Mouse (Mus musculus): ENCODE data around the gene Tnni3k.
"Not testable (repeated sequence)": the region's sequence is repeated elsewhere in the genome, so short reads cannot be mapped to it uniquely, and the experiment has no call there.

Tnni3k gene

GRCm38 (mm10) chr3:154824713-154825112, 230.5 kb downstream of the Tnni3k start:
- no peak for DNase-seq

GRCm38 (mm10) chr3:154819684-154820083, 235.5 kb downstream of the Tnni3k start:
- DNase-seq, result not testable (repeated sequence)

GRCm38 (mm10) chr3:154817732-154818131, 237.5 kb downstream of the Tnni3k start:
- DNase-seq, result peak; percentile 71 to 82

- no peak for DNase-seq
These were observed 238.2 kb downstream of the Tnni3k start for GRCm38 (mm10) chr3:154816801-154817625.

DNA sequence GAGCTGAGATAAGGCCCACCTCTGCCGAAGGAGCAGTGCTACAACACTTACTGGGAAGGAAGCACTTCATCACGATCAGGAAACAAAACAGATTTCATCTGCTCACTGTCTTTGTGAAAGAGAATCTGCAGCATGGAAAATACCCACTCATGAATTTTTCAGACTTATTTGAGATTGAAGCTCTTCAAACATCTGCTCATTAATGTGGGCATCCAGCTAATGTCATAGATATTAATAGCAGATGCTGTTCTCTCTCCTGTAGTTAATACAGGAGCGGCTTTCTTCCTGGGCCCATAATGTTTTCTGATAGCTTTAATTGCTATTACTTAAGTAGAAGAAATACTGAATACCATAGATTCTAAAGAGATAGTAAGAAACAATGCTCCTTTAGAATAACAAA, 239.0 kb downstream of the Tnni3k start:
- DNase-seq, result no peak

DNA sequence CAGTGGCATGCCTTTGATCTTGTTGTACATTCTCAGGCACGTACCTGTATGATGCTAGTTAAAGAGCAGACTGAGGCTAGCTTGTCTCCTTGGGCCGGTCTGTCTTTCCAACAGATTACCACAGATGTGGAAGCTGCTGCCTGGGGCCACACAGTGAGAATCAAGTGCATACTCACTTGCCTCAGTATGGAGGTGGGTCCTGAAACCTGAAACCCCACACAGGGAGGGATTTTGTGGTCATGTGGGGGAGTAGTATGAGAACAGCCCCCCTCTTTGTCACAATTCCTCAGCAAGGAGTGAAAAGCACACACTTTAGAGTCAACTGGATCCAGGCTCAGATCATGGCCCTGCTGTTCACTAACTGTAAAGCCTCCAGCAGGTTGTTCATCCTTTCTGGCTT, 239.6 kb downstream of the Tnni3k start:
- DNase-seq, result no peak

GRCm38 (mm10) chr3:154812893-154813292, 242.3 kb downstream of the Tnni3k start:
- DNase-seq, result no peak

- DNase-seq, result no peak
These were observed 243.4 kb downstream of the Tnni3k start for GRCm38 (mm10) chr3:154811833-154812232.

DNA sequence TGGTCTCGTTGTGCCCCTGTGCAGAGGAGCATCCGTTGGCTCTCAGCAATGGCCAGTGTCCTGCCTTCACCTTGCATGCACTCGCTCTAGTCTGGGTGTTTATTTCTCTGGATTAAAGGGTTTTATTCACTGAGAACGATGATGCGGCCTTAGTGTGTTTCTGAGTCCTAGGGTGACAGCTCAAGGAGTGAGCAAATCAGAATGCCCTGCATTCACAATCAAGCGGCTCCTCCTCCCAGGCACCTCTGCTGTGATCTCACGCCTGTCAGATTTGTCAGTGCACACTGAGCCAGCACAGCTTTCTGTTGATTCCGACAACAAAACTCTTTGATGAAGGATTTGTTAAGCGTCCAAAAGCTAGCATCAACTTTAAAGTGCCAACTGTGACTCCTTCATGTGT, 243.9 kb downstream of the Tnni3k start:
- no peak for DNase-seq

DNA sequence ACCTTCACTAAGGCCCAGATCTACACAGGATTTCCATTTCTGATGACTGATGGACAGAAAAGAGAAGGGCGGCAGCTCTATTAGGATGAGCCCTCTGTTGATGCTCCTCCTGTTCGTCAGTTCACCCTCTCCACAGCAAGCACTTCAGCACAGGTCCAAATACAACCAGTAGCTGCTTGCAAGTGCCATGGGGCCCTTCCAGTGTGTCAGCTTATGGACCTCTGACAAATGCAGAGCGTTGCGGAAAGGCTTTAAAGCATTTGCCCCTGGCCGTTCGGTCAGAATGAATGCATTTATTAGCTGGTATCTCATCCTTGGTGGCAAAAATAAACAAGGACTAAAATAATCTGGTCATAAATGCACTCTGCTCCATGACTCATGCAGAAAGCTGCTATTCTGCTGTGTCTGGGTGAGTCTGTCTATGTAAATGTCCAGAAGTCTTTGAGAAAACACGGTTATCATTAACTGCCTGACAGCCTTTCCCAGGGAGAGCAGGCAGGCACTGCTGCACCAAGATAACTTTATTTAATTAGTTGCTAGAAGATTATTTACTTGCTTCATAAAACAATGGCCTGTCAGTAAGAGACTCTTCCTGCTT, 244.8 kb downstream of the Tnni3k start:
- DNase-seq, result no peak

DNA sequence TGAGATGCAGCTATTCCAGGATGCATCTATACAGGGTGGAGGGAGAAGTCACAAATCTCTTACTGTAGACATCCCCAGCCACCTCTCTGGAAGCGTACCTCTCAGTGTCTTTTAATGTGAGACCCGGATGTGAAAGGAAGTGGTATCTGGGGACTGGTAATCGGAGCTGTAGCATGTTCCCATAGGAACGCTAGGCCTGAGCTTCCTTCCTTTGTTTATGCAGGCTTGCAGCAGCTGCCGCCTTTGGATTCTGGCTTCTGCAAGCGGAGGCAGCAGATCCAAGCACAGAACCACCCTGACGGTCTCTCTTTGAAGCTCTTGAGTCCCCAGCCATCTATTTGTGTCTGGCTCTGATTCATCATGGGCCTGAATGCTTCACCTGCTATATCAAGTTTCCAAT, 248.6 kb downstream of the Tnni3k start:
- DNase-seq, result no peak

GRCm38 (mm10) chr3:154800888-154801429, 254.2 kb downstream of the Tnni3k start:
- DNase-seq, result peak in 1 of 2 experiments; percentile 56

- DNase-seq, result no peak
These were observed 254.8 kb downstream of the Tnni3k start for GRCm38 (mm10) chr3:154800454-154800853.

GRCm38 (mm10) chr3:154798806-154799205, 256.4 kb downstream of the Tnni3k start:
- peak; percentile 42 to 65 for DNase-seq

- DNase-seq, result peak in 1 of 2 experiments; percentile 23
These were observed 261.6 kb downstream of the Tnni3k start for GRCm38 (mm10) chr3:154793571-154793970.

- no peak for DNase-seq
These were observed 267.6 kb downstream of the Tnni3k start for GRCm38 (mm10) chr3:154787611-154788010.

DNA sequence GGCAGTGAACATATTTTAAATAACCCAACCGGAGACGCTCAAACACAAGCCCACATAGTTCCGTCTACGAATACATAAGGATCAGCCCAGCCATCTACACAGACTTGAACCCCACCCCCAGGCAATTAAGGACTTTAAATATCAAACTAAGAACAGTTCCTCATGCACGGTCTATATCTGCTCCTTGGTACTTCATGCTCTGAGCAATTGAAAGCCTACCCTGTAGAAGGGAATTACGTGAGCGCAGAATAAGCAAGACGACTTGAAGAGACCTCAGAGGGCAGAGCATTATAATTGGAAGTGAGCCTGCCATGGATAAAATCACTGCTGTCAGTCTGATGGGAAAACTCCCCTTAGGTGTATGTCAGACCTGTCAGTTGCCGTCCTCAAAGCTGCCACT, 268.9 kb downstream of the Tnni3k start:
- DNase-seq, result no peak

DNA sequence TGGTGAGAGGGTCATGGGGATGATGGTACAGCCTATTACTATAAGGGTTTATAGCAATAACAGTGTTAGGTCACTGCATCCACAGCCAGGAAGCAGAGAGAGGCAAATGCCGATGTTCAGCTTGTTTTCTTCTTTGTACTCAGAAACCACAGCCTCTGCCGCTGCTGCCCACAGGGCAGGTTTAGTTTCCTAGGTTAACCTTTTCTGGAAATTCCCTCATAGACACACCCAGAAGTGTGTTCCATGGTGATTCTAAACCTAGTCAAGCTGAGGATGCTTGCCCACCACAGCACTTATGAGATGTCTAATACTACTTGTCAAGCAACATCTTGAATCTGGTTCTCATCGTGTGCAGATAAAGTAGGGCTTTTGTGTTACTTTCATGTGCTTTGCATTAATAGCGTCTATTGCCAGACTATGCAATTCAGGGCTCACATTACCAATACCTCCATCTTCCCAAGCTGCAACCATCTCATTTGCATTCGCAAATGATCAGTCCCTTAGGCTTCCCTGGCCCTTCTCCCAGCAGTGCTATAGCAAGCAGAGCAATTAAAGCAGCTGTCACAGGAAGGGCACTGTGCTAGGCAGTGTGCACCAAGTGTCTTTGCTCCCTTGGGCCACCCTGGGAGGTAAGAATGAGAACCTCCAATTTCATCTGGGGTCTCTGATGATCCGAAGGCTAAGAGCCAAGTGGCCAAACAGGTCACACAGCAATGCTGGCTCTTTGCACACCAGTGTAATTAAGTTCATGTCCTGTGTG, 276.2 kb downstream of the Tnni3k start:
- no peak for DNase-seq

GRCm38 (mm10) chr3:154771651-154772050, 283.6 kb downstream of the Tnni3k start:
- no peak for DNase-seq

DNA sequence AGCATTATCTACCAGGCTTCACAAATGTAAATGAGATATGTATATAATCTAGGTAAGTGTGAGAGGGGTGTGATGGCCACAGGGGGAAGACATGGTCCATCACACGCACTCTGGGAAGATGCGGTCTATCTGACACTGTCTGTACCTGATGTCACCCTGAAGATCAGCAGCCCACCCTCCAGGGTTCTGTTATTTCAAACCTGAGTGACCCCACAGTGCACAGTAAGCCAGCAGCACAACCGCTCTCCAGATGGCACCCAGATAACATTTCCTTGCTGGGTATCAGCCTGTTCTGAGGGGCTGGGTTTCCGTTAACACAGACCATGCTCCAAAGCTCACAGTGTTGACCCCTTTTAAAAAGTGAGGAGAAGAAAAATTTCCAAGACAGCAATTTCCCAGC, 288.9 kb downstream of the Tnni3k start:
- no peak for DNase-seq

DNA sequence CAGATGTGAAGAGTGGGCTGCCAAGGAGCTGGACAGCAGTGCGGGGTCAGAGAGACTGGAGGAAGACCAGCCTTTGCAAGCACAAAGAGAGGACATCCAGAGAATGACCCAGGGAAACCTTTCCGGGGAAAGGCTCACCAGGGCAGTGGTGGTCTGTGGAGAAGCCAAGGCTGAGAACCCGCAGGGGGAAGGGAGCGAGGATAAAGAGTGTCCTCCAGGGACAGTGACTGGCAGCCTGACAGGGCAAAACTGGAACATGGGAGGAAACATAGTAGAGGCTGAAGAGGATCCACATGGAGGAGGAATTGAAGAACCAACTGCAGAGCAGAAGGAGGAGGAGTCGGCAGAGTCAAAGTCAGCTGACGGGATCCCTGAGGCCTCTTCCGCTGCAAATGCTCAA, 291.1 kb downstream of the Tnni3k start:
- DNase-seq, result no peak

GRCm38 (mm10) chr3:154763374-154763773, 291.8 kb downstream of the Tnni3k start:
- DNase-seq, result no peak

DNA sequence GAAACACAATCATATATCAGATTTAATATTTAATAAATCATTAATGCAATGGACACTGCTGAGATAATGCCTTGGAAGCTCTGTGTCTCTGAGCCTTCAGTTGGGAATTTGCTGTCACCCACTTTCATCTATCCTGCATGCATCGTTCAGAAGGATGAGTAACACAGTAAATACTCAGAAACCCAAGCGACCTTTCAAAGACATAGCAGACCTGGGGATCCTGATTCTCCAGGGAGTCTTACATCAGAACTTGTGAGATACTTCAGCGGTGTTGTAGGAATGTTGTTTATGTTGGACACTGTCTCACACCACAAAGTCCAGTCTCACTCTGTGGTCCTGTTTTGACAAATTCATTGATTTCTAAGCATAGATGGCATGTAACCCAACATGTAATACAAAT, 294.1 kb downstream of the Tnni3k start:
- DNase-seq, result no peak
